Mouse (Mus musculus) left cerebral cortex, postnatal 4 days (tissue): ENCODE results near the gene Ednrb. TPM values are rescaled to one million over a fixed set of nuclear protein-coding genes. Genes with fewer than 3 reads are reported as not detected.

ENCODE experiments used
- DNase-seq: peaks from one replicate; pipeline ENCODE4 v3.0.0-alpha.2; 2022
- intact Hi-C: fragments of 180-260 bp; cut with DNase I; formaldehyde crosslinking; loops from one replicate; pipeline ENCODE4 v1.15.1; 2025
- total RNA-seq, 2 experiments: library from RNA; stranded (reverse); gene quantifications; 2 replicates each; pipeline ENCODE4 v1.2.3; 2021

The Ednrb gene
- 10 to 100 TPM; 80.9 to 85.0 TPM for total RNA-seq

GRCm38 (mm10) chr14:103844011-103844549 lies at the start of gene Ednrb:
Gene Ednrb (minus strand): TSS chr14:103844402.
- intact Hi-C loops: no loop called here
- DNase-seq: peak; percentile 38

- no peak for DNase-seq
- intact Hi-C loops: no loop called here
Observed at GRCm38 (mm10) chr14:103892411-103892938, 48.3 kb upstream of the Ednrb start.

- no peak for DNase-seq
- intact Hi-C loops: no loop called here
Observed at GRCm38 (mm10) chr14:103890761-103891160, 46.6 kb upstream of the Ednrb start.

GRCm38 (mm10) chr14:103884892-103885575 lies 40.8 kb upstream of the Ednrb start:
- intact Hi-C loops: no loop called here
- DNase-seq: no peak

GRCm38 (mm10) chr14:103882943-103883342 lies 38.7 kb upstream of the Ednrb start:
- intact Hi-C loops: no loop called here
- DNase-seq: no peak

GRCm38 (mm10) chr14:103877117-103877516 lies 32.9 kb upstream of the Ednrb start:
- intact Hi-C loops: no loop called here
- DNase-seq: no peak

GRCm38 (mm10) chr14:103876598-103876997 lies 32.4 kb upstream of the Ednrb start:
- DNase-seq: no peak
- intact Hi-C loops: no loop called here

GRCm38 (mm10) chr14:103866636-103867035 lies 22.4 kb upstream of the Ednrb start:
- intact Hi-C loops: no loop called here
- no peak for DNase-seq

GRCm38 (mm10) chr14:103865226-103865625 lies 21.0 kb upstream of the Ednrb start:
- no peak for DNase-seq
- intact Hi-C loops: no loop called here

- intact Hi-C loops: no loop called here
- no peak for DNase-seq
Observed at GRCm38 (mm10) chr14:103850071-103850845, 6.1 kb upstream of the Ednrb start.

GRCm38 (mm10) chr14:103845716-103846115 lies 1.5 kb upstream of the Ednrb start:
- intact Hi-C loops: no loop called here

GRCm38 (mm10) chr14:103844944-103845343 lies 742 bp upstream of the Ednrb start:
- intact Hi-C loops: no loop called here
- DNase-seq: no peak

More at GRCm38 (mm10) chr14:103845716-103846115, 1.5 kb upstream of the Ednrb start:
- no peak for DNase-seq

GRCm38 (mm10) chr14:103843371-103844001 lies 716 bp downstream of the Ednrb start:
- peak; percentile 56 for DNase-seq
- intact Hi-C loops: no loop called here

- intact Hi-C loops: no loop called here
- DNase-seq: peak; percentile 13
Observed at GRCm38 (mm10) chr14:103842896-103843295, 1.3 kb downstream of the Ednrb start.

- intact Hi-C loops: no loop called here
Observed at GRCm38 (mm10) chr14:103840436-103840835, 3.8 kb downstream of the Ednrb start.

GRCm38 (mm10) chr14:103838887-103839286 lies 5.3 kb downstream of the Ednrb start:
- intact Hi-C loops: no loop called here
- DNase-seq: no peak

More at GRCm38 (mm10) chr14:103840436-103840835, 3.8 kb downstream of the Ednrb start:
- DNase-seq: no peak

- no peak for DNase-seq
- intact Hi-C loops: no loop called here
Observed at GRCm38 (mm10) chr14:103834589-103834988, 9.6 kb downstream of the Ednrb start.

- intact Hi-C loops: no loop called here
- DNase-seq: no peak
Observed at GRCm38 (mm10) chr14:103834147-103834546, 10.1 kb downstream of the Ednrb start.

GRCm38 (mm10) chr14:103832472-103832871 lies 11.7 kb downstream of the Ednrb start:
- intact Hi-C loops: no loop called here
- DNase-seq: no peak

- intact Hi-C loops: no loop called here
- DNase-seq: no peak
Observed at GRCm38 (mm10) chr14:103831007-103831406, 13.2 kb downstream of the Ednrb start.

- intact Hi-C loops: no loop called here
- no peak for DNase-seq
Observed at GRCm38 (mm10) chr14:103826343-103826742, 17.9 kb downstream of the Ednrb start.
